Comparison of ENCODE assay signal across 18 mouse cellular contexts in the genomic region with DNA sequence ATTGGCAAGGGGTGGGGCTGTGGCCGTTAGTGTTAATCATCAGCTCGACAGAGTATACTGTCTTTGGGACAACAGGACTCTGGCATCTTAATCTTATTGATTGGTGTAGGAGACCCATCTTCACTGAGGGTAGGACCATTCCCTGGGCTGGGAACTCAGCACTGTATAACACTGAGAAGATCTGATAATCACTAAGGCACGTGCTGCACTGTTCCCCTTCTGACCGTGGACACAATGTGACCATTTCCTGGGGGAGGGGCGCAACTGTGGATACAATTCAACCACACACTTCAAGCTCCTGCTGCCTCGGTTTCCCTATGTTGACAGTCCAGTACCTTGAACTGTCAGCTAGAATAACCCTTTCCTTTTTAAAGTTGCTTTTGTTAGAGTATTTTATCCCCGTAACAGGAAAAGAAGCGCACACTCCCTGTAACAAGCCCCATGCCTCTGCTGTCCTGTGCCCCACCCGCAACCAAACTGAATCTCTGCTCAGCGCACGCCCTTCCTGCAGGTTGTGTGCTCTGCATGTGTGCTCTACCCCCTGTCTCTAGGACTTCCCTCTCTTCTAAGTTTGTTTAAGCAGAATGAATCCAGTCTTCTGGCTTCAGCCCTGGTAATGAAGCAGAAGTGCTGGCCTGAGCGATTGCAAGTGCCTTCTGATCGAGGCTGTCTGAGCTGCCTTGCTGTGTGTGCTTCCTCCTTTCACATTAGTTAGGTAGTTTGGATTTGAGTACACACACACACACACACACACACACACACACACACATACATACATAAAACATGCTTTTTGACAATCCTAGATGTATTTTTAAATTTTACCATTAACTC. TPM values are rescaled to one million over a fixed set of nuclear protein-coding genes. Genes with fewer than 3 reads are reported as not detected.
DNase-seq lines count a peak whose midpoint lies in the region; ATAC-seq and TF ChIP-seq lines count a peak whose summit lies in the region.
"Had no signal": no experiment of that assay in that cellular context is flagged by ENCODE, and none has a peak within 500 bp of the region (broad histone marks: within the 10 kb centered on the region; RNA-seq: fewer than 3 reads in every experiment).

No protein-coding gene starts in this region.

- DNase-seq in heart, postnatal 25 days (ENCODE audit: low spot score), result no peak
- DNase-seq in testis, postnatal 10 days (ENCODE audit: low spot score), result no peak
- DNase-seq in layer of hippocampus, adult 9-10 months (ENCODE audit: low spot score), result no peak
- no peak for DNase-seq in right cerebral cortex, postnatal 36 days (ENCODE audit: low spot score in 2 of 2)
- DNase-seq: adrenal gland, postnatal 36 days; B cell, adult 2 months; cerebellum, adult 2 months; heart, adult 18-20 months; layer of hippocampus, adult 9-11 months; midbrain, embryonic 14.5 days; spleen, adult 18-20 months had no signal

- H3K4me2 ChIP-seq in heart, embryonic 14.5 days (ENCODE audit: low read length), result 0 out of 2 replicates have a peak overlapping the region, but pooled peaks have one; percentile 1
- peak overlapping the region; percentile 69 for H3K4me2 ChIP-seq in intestine, postnatal 0 days (replicated peaks; ENCODE audit: low read depth)
- H3K4me2 ChIP-seq: limb, embryonic 13.5 days had no signal

- no peaks in the 10 kb centered on the region for H3K27me3 ChIP-seq in heart, embryonic 14.5 days (ENCODE audit: control insufficient read depth, insufficient read depth, low read length)
- no peaks in the 10 kb centered on the region for H3K27me3 ChIP-seq in E14TG2a.4 (ENCODE audit: insufficient read depth, low read length)
- no peaks in the 10 kb centered on the region for H3K27me3 ChIP-seq in intestine, postnatal 0 days (replicated peaks; ENCODE audit: control insufficient read depth, insufficient read depth, low read length)
- H3K27me3 ChIP-seq: limb, embryonic 13.5 days had no signal

- no peaks in the 10 kb centered on the region; the same call in 1 of the 2 replicates for H3K9me3 ChIP-seq in heart, embryonic 14.5 days (ENCODE audit: control insufficient read depth, low read length)
- no peaks in the 10 kb centered on the region; the same call in 1 of the 2 replicates for H3K9me3 ChIP-seq in E14TG2a.4 (ENCODE audit: low read length)
- no peaks in the 10 kb centered on the region for H3K9me3 ChIP-seq in intestine, postnatal 0 days (ENCODE audit: control insufficient read depth)
- H3K9me3 ChIP-seq: limb, embryonic 13.5 days had no signal

- no peak overlapping the region for H3K9ac ChIP-seq in heart, embryonic 14.5 days (ENCODE audit: low read length)
- no peak overlapping the region for H3K9ac ChIP-seq in intestine, postnatal 0 days (ENCODE audit: low read depth, low read length)
- H3K9ac ChIP-seq: limb, embryonic 13.5 days had no signal

- WGBS in heart, embryonic 14.5 days, result 54% methylated on average over 13 of the region's 13 CpGs
- 30% methylated on average over 13 of the region's 13 CpGs for WGBS in intestine, postnatal 0 days

- H3K36me3 ChIP-seq in heart, embryonic 14.5 days (ENCODE audit: control insufficient read depth, insufficient read depth, low read length), result 0 out of 2 replicates have a peak, but pooled peaks cover 3% of the 10 kb centered on the region
- H3K36me3 ChIP-seq in E14TG2a.4 (ENCODE audit: insufficient read depth, low read length), result 0 out of 2 replicates have a peak, but pooled peaks cover 5% of the 10 kb centered on the region
- H3K36me3 ChIP-seq in intestine, postnatal 0 days (ENCODE audit: control insufficient read depth, insufficient read depth), result no peaks in the 10 kb centered on the region
- H3K36me3 ChIP-seq: G1E; hindbrain, embryonic 10.5 days had no signal

- ATAC-seq in heart, embryonic 14.5 days (ENCODE audit: insufficient number of reproducible peaks, insufficient read depth, low FRiP score, low read depth), result no peak
- no peak for ATAC-seq in intestine, postnatal 0 days
- peak; percentile 45; the same call in 1 of the 2 replicates for ATAC-seq in monocyte, adult 5-6 weeks (replicated peaks; ENCODE audit: insufficient number of reproducible peaks, low FRiP score, low TSS enrichment, poor library complexity, severe bottlenecking)

- TF ChIP-seq CTCF in E14TG2a.4 (conservative IDR thresholded peaks at IDR 0.05; ENCODE audit: low read length), result no peak
- TF ChIP-seq CTCF in intestine, postnatal 0 days (IDR thresholded peaks at IDR 0.05; ENCODE audit: low read depth), result no peak

- no peak overlapping the region for H3K27ac ChIP-seq in heart, embryonic 14.5 days (replicated peaks in 1 of 2; ENCODE audit: control insufficient read depth in 1 of 2, insufficient read depth in 1 of 2, low read depth in 2 of 2, low read length in 2 of 2)
- 0 out of 2 replicates have a peak overlapping the region, but pooled peaks have one; percentile 35 for H3K27ac ChIP-seq in intestine, postnatal 0 days (ENCODE audit: low read depth, low read length)
- H3K27ac ChIP-seq: hindbrain, embryonic 10.5 days; limb, embryonic 13.5 days had no signal

- peaks cover 3 to 10% of the 10 kb centered on the region in 2 experiments for H3K4me1 ChIP-seq in heart, embryonic 14.5 days (ENCODE audit: control insufficient read depth in 2 of 2, insufficient read depth in 2 of 2, low read length in 2 of 2)
- H3K4me1 ChIP-seq in E14TG2a.4 (replicated peaks; ENCODE audit: low read depth, low read length), result peaks cover 91% of the 10 kb centered on the region
- peaks cover 23% of the 10 kb centered on the region; the same call in 1 of the 2 replicates for H3K4me1 ChIP-seq in intestine, postnatal 0 days (replicated peaks; ENCODE audit: control insufficient read depth, insufficient read depth, low read length)

- H3K4me3 ChIP-seq in heart, embryonic 14.5 days (ENCODE audit: control insufficient read depth in 1 of 2, insufficient read depth in 1 of 2, low read depth in 1 of 2, low read length in 2 of 2), result no peak overlapping the region
- H3K4me3 ChIP-seq in E14TG2a.4 (replicated peaks; ENCODE audit: low read length), result peak overlapping the region; percentile 32
- H3K4me3 ChIP-seq in intestine, postnatal 0 days (ENCODE audit: low read depth, low read length), result peak overlapping the region; percentile 53; the same call in 1 of the 2 replicates
- H3K4me3 ChIP-seq: hindbrain, embryonic 10.5 days; limb, embryonic 13.5 days had no signal

- intact Hi-C loops in heart, postnatal 25 days (cut with DNase I), result no loop called here

RNA-seq across cellular contexts. Expression of a gene that starts 55.1 kb away (rescaled TPM):
- polyA plus RNA-seq in heart, embryonic 14.5 days (2014; fragmentation: Nextera tagmentation; extraction: Ambion mirVana), result 9.8 and 10.7 TPM in 2 replicates
- 1 to 10 TPM; 8.2 to 9.8 TPM for total RNA-seq in heart, postnatal 25 days (2021)
- 21.4 TPM in 2 replicates for polyA plus RNA-seq in intestine, postnatal 0 days (2015; fragmentation: Nextera tagmentation; extraction: Ambion mirVana)
- total RNA-seq in monocyte, adult 5-6 weeks (2017), result 8.7 to 12.2 TPM (median 9.3 TPM) in 3 replicates

Comparison
In these comparisons a context has a peak if more than half of its experiments do, and no peak if none do; other contexts are left out.
1. H3K4me3 ChIP-seq: peak in E14TG2a.4 (single experiment) and intestine, postnatal 0 days (single experiment); none in heart, embryonic 14.5 days (0 of 2).